Mouse (Mus musculus): ENCODE results near the gene Gucy2g. TPM values are rescaled to one million over a fixed set of nuclear protein-coding genes. Genes with fewer than 3 reads are reported as not detected.

The Gucy2g gene
- polyA plus RNA-seq, 1 experiment from 2014 or later, result not detected

GRCm38 (mm10) chr19:55258514-55258913 lies 17.5 kb upstream of the Gucy2g start:
- Histone ChIP-seq H3K4me3 (no peak overlapping the region), H3K4me1 (peaks cover 26% of the 10 kb centered on the region), H3K27me3 (ENCODE audit: insufficient read depth, poor library complexity, severe bottlenecking) (no peaks in the 10 kb centered on the region), H3K9me3 (no peaks in the 10 kb centered on the region), H3K27ac (no peak overlapping the region), H3K36me3 (no peaks in the 10 kb centered on the region)
- WGBS, result 82% methylated on average over 5 of the region's 5 CpGs
- no peak for DNase-seq (ENCODE audit: low spot score)

GRCm38 (mm10) chr19:55257656-55258375 lies 16.8 kb upstream of the Gucy2g start:
- H3K9me3 ChIP-seq, result no peaks in the 10 kb centered on the region
- H3K4me1 ChIP-seq, result peaks cover 29% of the 10 kb centered on the region
- H3K36me3 ChIP-seq, result no peaks in the 10 kb centered on the region
- no peaks in the 10 kb centered on the region for H3K27me3 ChIP-seq (ENCODE audit: insufficient read depth, poor library complexity, severe bottlenecking)
- H3K4me3 ChIP-seq, result no peak overlapping the region
- no peak for DNase-seq (ENCODE audit: low spot score)
- no peak overlapping the region for H3K27ac ChIP-seq
- WGBS, result 58% methylated on average over 5 of the region's 5 CpGs

GRCm38 (mm10) chr19:55256156-55256555 lies 15.1 kb upstream of the Gucy2g start:
- peaks cover 31% of the 10 kb centered on the region for H3K4me1 ChIP-seq
- H3K27me3 ChIP-seq (ENCODE audit: insufficient read depth, poor library complexity, severe bottlenecking), result no peaks in the 10 kb centered on the region
- H3K9me3 ChIP-seq, result no peaks in the 10 kb centered on the region
- H3K27ac ChIP-seq, result no peak overlapping the region
- 89% methylated on average over 9 of the region's 9 CpGs for WGBS
- H3K36me3 ChIP-seq, result no peaks in the 10 kb centered on the region
- H3K4me3 ChIP-seq, result no peak overlapping the region
- no peak for DNase-seq (ENCODE audit: low spot score)

- no peaks in the 10 kb centered on the region for H3K36me3 ChIP-seq
- WGBS, result 13% methylated on average over 5 of the region's 5 CpGs
Observed at GRCm38 (mm10) chr19:55254513-55255016, 13.5 kb upstream of the Gucy2g start.

GRCm38 (mm10) chr19:55253570-55254441 lies 12.8 kb upstream of the Gucy2g start:
- Histone ChIP-seq H3K4me3 (peak overlapping the region; percentile 81), H3K4me1 (peaks cover 28% of the 10 kb centered on the region), H3K27me3 (ENCODE audit: insufficient read depth, poor library complexity, severe bottlenecking) (no peaks in the 10 kb centered on the region), H3K27ac (peak overlapping the region; percentile 94), H3K9me3 (no peaks in the 10 kb centered on the region), H3K36me3 (no peaks in the 10 kb centered on the region)
- DNase-seq (ENCODE audit: low spot score), result peak; percentile 84
- WGBS, result under 1% methylated on average over 32 of the region's 32 CpGs

More at GRCm38 (mm10) chr19:55254513-55255016, 13.5 kb upstream of the Gucy2g start:
- Histone ChIP-seq H3K9me3 (no peaks in the 10 kb centered on the region), H3K27me3 (ENCODE audit: insufficient read depth, poor library complexity, severe bottlenecking) (no peaks in the 10 kb centered on the region), H3K4me3 (peak overlapping the region; percentile 81), H3K4me1 (peaks cover 28% of the 10 kb centered on the region), H3K27ac (peak overlapping the region; percentile 94)
- DNase-seq (ENCODE audit: low spot score), result no peak

GRCm38 (mm10) chr19:55253239-55253569 lies 12.2 kb upstream of the Gucy2g start:
- H3K27ac ChIP-seq, result peak overlapping the region; percentile 94

GRCm38 (mm10) chr19:55251383-55252124 lies 10.5 kb upstream of the Gucy2g start, which contains the start of gene Acsl5:
Gene Acsl5, plus strand, starts transcription at chr19:55251938.
- no peaks in the 10 kb centered on the region for H3K9me3 ChIP-seq
- H3K36me3 ChIP-seq, result no peaks in the 10 kb centered on the region
- no peak for DNase-seq (ENCODE audit: low spot score)
- no peak within 1 kb of the TSS for H3K27ac ChIP-seq
- WGBS, result 87% methylated on average over 9 of the region's 9 CpGs
- peaks cover 23% of the 10 kb centered on the region for H3K4me1 ChIP-seq
- H3K27me3 ChIP-seq (ENCODE audit: insufficient read depth, poor library complexity, severe bottlenecking), result no peaks in the 10 kb centered on the region
- peak within 1 kb of the TSS; percentile 81; the same call in 1 of the 2 replicates for H3K4me3 ChIP-seq

More at GRCm38 (mm10) chr19:55253239-55253569, 12.2 kb upstream of the Gucy2g start:
- DNase-seq (ENCODE audit: low spot score), result no peak
- Histone ChIP-seq H3K36me3 (no peaks in the 10 kb centered on the region), H3K27me3 (ENCODE audit: insufficient read depth, poor library complexity, severe bottlenecking) (no peaks in the 10 kb centered on the region), H3K9me3 (no peaks in the 10 kb centered on the region), H3K4me1 (peaks cover 28% of the 10 kb centered on the region), H3K4me3 (peak overlapping the region; percentile 81)
- 4% methylated on average over 9 of the region's 9 CpGs for WGBS

- Histone ChIP-seq H3K4me1 (peaks cover 23% of the 10 kb centered on the region), H3K4me3 (no peak overlapping the region), H3K27ac (no peak overlapping the region), H3K9me3 (no peaks in the 10 kb centered on the region), H3K27me3 (ENCODE audit: insufficient read depth, poor library complexity, severe bottlenecking) (0 out of 2 replicates have a peak, but pooled peaks cover 4% of the 10 kb centered on the region), H3K36me3 (no peaks in the 10 kb centered on the region)
- no peak for DNase-seq (ENCODE audit: low spot score)
- 80% methylated on average over 5 of the region's 5 CpGs for WGBS
Observed at GRCm38 (mm10) chr19:55250451-55250850, 9.4 kb upstream of the Gucy2g start.

- H3K27me3 ChIP-seq (ENCODE audit: insufficient read depth, poor library complexity, severe bottlenecking), result 0 out of 2 replicates have a peak, but pooled peaks cover 4% of the 10 kb centered on the region
- H3K36me3 ChIP-seq, result no peaks in the 10 kb centered on the region
- H3K4me3 ChIP-seq, result no peak overlapping the region
- peaks cover 23% of the 10 kb centered on the region for H3K4me1 ChIP-seq
- DNase-seq (ENCODE audit: low spot score), result no peak
- H3K9me3 ChIP-seq, result no peaks in the 10 kb centered on the region
- WGBS, result 41% methylated on average over 9 of the region's 9 CpGs
- no peak overlapping the region for H3K27ac ChIP-seq
Observed at GRCm38 (mm10) chr19:55247991-55248520, 7.0 kb upstream of the Gucy2g start.

- H3K27ac ChIP-seq, result no peak overlapping the region
- 0 out of 2 replicates have a peak, but pooled peaks cover 4% of the 10 kb centered on the region for H3K27me3 ChIP-seq (ENCODE audit: insufficient read depth, poor library complexity, severe bottlenecking)
- 57% methylated on average over 5 of the region's 5 CpGs for WGBS
- no peaks in the 10 kb centered on the region for H3K36me3 ChIP-seq
- H3K9me3 ChIP-seq, result no peaks in the 10 kb centered on the region
- peaks cover 19% of the 10 kb centered on the region; the same call in 1 of the 2 replicates for H3K4me1 ChIP-seq
- DNase-seq (ENCODE audit: low spot score), result no peak
- H3K4me3 ChIP-seq, result no peak overlapping the region
Observed at GRCm38 (mm10) chr19:55247563-55247962, 6.5 kb upstream of the Gucy2g start.

- Histone ChIP-seq H3K27me3 (ENCODE audit: insufficient read depth, poor library complexity, severe bottlenecking) (peaks cover 12% of the 10 kb centered on the region; the same call in 1 of the 2 replicates), H3K4me3 (no peak overlapping the region), H3K36me3 (no peaks in the 10 kb centered on the region), H3K9me3 (no peaks in the 10 kb centered on the region), H3K27ac (peak overlapping the region; percentile 75), H3K4me1 (peaks cover 19% of the 10 kb centered on the region; the same call in 1 of the 2 replicates)
- WGBS, result 19% methylated on average over 7 of the region's 7 CpGs
- peak; percentile 81 for DNase-seq (ENCODE audit: low spot score)
Observed at GRCm38 (mm10) chr19:55244791-55245231, 3.8 kb upstream of the Gucy2g start.

All from heart, embryonic 10.5 days (tissue).